Mouse (Mus musculus): Measurements from ENCODE around the gene Mettl15.
"Not testable (repeated sequence)": the region's sequence is repeated elsewhere in the genome, so short reads cannot be mapped to it uniquely, and the experiment has no call there.

Mettl15 gene

GRCm38 (mm10) chr2:109280600-109281340 lies at the start of gene Mettl15, which contains the start of gene Kif18a:
Gene Mettl15, minus strand, starts transcription at chr2:109280748.
Gene Kif18a, plus strand, starts transcription at chr2:109280738.
- peak; percentile 93 for DNase-seq (ENCODE audit: extremely low read depth, insufficient read length, low spot score)

GRCm38 (mm10) chr2:109311369-109311768 lies 30.8 kb upstream of the Mettl15 start:
- no peak for DNase-seq (ENCODE audit: extremely low read depth, insufficient read length, low spot score)

GRCm38 (mm10) chr2:109303638-109304037 lies 23.1 kb upstream of the Mettl15 start:
- no peak for DNase-seq (ENCODE audit: extremely low read depth, insufficient read length, low spot score)

- no peak for DNase-seq (ENCODE audit: extremely low read depth, insufficient read length, low spot score)
Observed at GRCm38 (mm10) chr2:109302234-109302633, 21.7 kb upstream of the Mettl15 start.

GRCm38 (mm10) chr2:109298160-109298559 lies 17.6 kb upstream of the Mettl15 start:
- no peak for DNase-seq (ENCODE audit: extremely low read depth, insufficient read length, low spot score)

- DNase-seq (ENCODE audit: extremely low read depth, insufficient read length, low spot score), result no peak
Observed at GRCm38 (mm10) chr2:109296264-109296663, 15.7 kb upstream of the Mettl15 start.

GRCm38 (mm10) chr2:109289327-109289726 lies 8.8 kb upstream of the Mettl15 start:
- no peak for DNase-seq (ENCODE audit: extremely low read depth, insufficient read length, low spot score)

- no peak for DNase-seq (ENCODE audit: extremely low read depth, insufficient read length, low spot score)
Observed at GRCm38 (mm10) chr2:109284121-109284520, 3.6 kb upstream of the Mettl15 start.

- DNase-seq (ENCODE audit: extremely low read depth, insufficient read length, low spot score), result no peak
Observed at GRCm38 (mm10) chr2:109281341-109281690, 768 bp upstream of the Mettl15 start.

GRCm38 (mm10) chr2:109280272-109280599 lies 312 bp downstream of the Mettl15 start:
- DNase-seq (ENCODE audit: extremely low read depth, insufficient read length, low spot score), result no peak

GRCm38 (mm10) chr2:109278036-109278435 lies 2.5 kb downstream of the Mettl15 start:
- no peak for DNase-seq (ENCODE audit: extremely low read depth, insufficient read length, low spot score)

- DNase-seq (ENCODE audit: extremely low read depth, insufficient read length, low spot score), result no peak
Observed at GRCm38 (mm10) chr2:109277593-109277992, 3.0 kb downstream of the Mettl15 start.

- no peak for DNase-seq (ENCODE audit: extremely low read depth, insufficient read length, low spot score)
Observed at GRCm38 (mm10) chr2:109273098-109273497, 7.5 kb downstream of the Mettl15 start.

- DNase-seq (ENCODE audit: extremely low read depth, insufficient read length, low spot score), result no peak
Observed at GRCm38 (mm10) chr2:109262779-109263178, 17.8 kb downstream of the Mettl15 start.

GRCm38 (mm10) chr2:109241947-109242346 lies 38.6 kb downstream of the Mettl15 start:
- peak; percentile 31 for DNase-seq (ENCODE audit: extremely low read depth, insufficient read length, low spot score)

GRCm38 (mm10) chr2:109235741-109236140 lies 44.8 kb downstream of the Mettl15 start:
- DNase-seq (ENCODE audit: extremely low read depth, insufficient read length, low spot score), result no peak

- no peak for DNase-seq (ENCODE audit: extremely low read depth, insufficient read length, low spot score)
Observed at GRCm38 (mm10) chr2:109233876-109234275, 46.7 kb downstream of the Mettl15 start.

GRCm38 (mm10) chr2:109230443-109230842 lies 50.1 kb downstream of the Mettl15 start:
- no peak for DNase-seq (ENCODE audit: extremely low read depth, insufficient read length, low spot score)

- DNase-seq (ENCODE audit: extremely low read depth, insufficient read length, low spot score), result no peak
Observed at GRCm38 (mm10) chr2:109227196-109227595, 53.4 kb downstream of the Mettl15 start.

GRCm38 (mm10) chr2:109221470-109221869 lies 59.1 kb downstream of the Mettl15 start:
- DNase-seq (ENCODE audit: extremely low read depth, insufficient read length, low spot score), result no peak

GRCm38 (mm10) chr2:109216678-109217077 lies 63.9 kb downstream of the Mettl15 start:
- DNase-seq (ENCODE audit: extremely low read depth, insufficient read length, low spot score), result not testable (repeated sequence)

GRCm38 (mm10) chr2:109210641-109211040 lies 69.9 kb downstream of the Mettl15 start:
- DNase-seq (ENCODE audit: extremely low read depth, insufficient read length, low spot score), result not testable (repeated sequence)

- no peak for DNase-seq (ENCODE audit: extremely low read depth, insufficient read length, low spot score)
Observed at GRCm38 (mm10) chr2:109208032-109208431, 72.5 kb downstream of the Mettl15 start.

Measured in 3134 (cell line).